Mouse (Mus musculus): ENCODE data around the gene Sestd1. TPM values are rescaled to one million over a fixed set of nuclear protein-coding genes. Genes with fewer than 3 reads are reported as not detected.

Sestd1 gene
- 0.50 and 0.88 TPM in 2 replicates for polyA plus RNA-seq (2012)

DNA sequence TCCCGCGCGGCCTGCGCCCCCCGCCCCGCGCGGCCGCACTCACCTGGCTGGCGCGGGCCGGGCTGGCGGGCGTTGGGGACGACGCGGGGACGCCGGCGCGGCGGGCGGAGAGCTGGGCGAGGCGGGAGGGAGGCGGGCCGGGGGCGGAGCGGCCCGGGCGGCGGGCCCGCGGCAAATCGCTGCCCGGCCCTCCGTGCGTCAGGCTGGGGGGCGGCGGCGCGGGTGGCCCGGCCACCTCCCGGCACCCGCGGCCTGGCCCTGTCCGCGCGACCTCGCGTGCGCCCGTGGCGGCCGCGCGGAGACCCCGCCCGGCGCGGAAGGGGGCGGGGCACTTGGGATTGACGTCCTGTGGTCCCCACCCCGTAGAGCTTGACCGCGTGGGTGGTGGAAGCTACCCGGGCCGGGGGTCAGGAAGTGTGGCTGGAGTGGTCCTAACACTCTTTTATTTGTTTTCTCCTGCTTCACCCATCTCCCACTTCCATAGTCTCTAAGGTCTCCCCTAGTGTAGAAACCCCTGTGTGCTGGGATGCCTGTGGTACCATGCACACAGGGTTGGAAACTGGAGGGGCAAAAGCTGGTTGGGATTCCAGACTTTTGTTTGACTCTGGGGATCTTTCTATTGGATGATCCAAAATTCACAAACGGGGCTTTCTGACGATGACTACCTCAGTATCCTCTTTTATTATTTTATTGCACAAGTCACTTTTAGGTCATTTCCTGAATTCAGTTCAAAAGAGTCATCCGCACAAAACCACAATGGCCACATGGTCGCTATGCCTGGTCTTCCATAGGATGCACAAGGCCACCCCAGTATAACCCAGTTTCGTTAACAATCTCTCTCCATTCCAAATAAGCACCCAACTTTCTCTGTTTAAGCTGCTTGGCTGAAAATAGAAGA lies at the start of gene Sestd1:
Sestd1 (minus strand) TSS at position 81 of the 898 bp plus-strand sequence.

DNA sequence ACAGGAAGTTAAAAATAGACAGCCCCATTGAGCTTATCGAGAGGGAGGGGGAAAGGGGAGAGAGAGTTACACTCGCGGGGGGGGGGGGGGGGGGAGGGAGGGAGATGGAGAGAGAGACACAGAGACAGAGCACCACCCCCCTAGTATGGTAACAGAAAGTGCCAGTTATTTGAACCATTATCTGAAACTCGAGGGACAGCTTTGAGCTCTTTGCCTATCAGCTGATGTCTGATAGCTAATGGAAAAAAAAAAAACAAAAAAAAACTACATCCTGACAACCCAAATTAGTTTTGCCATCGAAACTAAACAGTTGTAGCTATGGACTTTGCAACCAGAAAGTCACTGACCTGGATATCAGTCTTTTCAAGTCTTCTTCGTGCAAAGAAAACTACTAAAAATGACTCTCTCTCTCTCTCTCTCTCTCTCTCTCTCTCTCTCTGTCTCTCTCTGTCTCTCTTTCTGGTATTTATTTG lies 109.7 kb downstream of the Sestd1 start, which contains the start of gene Ccdc141:
Ccdc141 (minus strand) TSS at position 4 of the 473 bp plus-strand sequence.

Other genes with a start within 250 kb of the Sestd1 start
- 0.08 TPM in 1 of 2 replicates, not detected in the other for gene Ccdc141, start 110.0 kb downstream of the Sestd1 start, polyA plus RNA-seq (2012)